Mouse (Mus musculus): ENCODE measurements around the gene Tln1. TPM values are rescaled to one million over a fixed set of nuclear protein-coding genes. Genes with fewer than 3 reads are reported as not detected.

The Tln1 gene
- polyA plus RNA-seq, 1 experiment from 2014 or later: 84.9 TPM

DNA sequence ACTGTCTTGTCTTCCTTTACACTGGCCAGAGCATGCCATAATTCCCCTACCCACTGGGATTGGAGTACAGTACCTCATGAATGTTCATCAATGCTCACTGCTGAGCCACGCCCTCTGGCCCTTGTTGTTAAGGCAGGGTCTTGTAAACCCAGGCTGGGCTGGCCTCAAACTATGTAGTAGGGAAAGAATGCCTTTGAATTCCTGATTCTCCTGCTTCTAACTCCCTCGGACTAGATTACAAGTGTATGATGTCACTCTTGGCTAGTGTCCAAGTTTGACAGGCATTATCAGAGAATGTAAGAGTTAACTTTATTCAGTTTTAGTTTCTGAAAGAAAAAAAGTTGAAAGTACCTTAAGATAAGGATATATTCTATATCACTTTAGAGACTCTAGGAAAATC, 1.7 kb upstream of the Tln1 start:
- Histone ChIP-seq H3K27me3 (ENCODE audit: control insufficient read depth, insufficient read depth, low read depth, low read length) (no peaks in the 10 kb centered on the region), H3K27ac (ENCODE audit: low read length) (no peak overlapping the region), H3K4me3 (ENCODE audit: low read length) (no peak overlapping the region), H3K4me1 (replicated peaks; ENCODE audit: control insufficient read depth, insufficient read depth, low read length) (peaks cover 32% of the 10 kb centered on the region), H3K36me3 (ENCODE audit: control insufficient read depth, insufficient read depth, low read length) (peaks cover 45% of the 10 kb centered on the region), H3K9me3 (ENCODE audit: control insufficient read depth, low read length) (no peaks in the 10 kb centered on the region), H3K9ac (ENCODE audit: low read length) (no peak overlapping the region), H3K4me2 (ENCODE audit: low read depth, low read length) (no peak overlapping the region)
- 35% methylated on average over 2 of the region's 2 CpGs for WGBS
- ATAC-seq (ENCODE audit: low read depth): no peak

DNA sequence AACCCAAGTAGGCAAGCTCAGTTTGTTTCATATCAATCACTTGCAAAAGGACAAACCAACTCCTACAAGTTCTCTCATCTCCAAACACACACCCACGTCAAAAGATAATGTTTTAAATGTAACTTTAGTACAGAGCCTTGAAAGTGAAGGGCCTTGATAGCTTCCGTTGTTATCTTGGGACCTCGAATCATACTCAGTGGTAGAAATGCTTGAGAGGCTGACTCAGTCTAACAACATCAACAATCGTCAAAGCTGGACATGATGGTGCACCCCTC, 1.0 kb upstream of the Tln1 start:
- Histone ChIP-seq H3K4me3 (ENCODE audit: low read length) (peak overlapping the region; percentile 88), H3K4me1 (replicated peaks; ENCODE audit: control insufficient read depth, insufficient read depth, low read length) (peaks cover 39% of the 10 kb centered on the region), H3K9ac (ENCODE audit: low read length) (peak overlapping the region; percentile 96), H3K9me3 (ENCODE audit: control insufficient read depth, low read length) (no peaks in the 10 kb centered on the region), H3K4me2 (ENCODE audit: low read depth, low read length) (peak overlapping the region; percentile 66), H3K27ac (ENCODE audit: low read length) (no peak overlapping the region), H3K36me3 (ENCODE audit: control insufficient read depth, insufficient read depth, low read length) (peaks cover 40% of the 10 kb centered on the region), H3K27me3 (ENCODE audit: control insufficient read depth, insufficient read depth, low read depth, low read length) (no peaks in the 10 kb centered on the region)
- no peak for ATAC-seq (ENCODE audit: low read depth)
- 66% methylated on average over 4 of the region's 4 CpGs for WGBS

DNA sequence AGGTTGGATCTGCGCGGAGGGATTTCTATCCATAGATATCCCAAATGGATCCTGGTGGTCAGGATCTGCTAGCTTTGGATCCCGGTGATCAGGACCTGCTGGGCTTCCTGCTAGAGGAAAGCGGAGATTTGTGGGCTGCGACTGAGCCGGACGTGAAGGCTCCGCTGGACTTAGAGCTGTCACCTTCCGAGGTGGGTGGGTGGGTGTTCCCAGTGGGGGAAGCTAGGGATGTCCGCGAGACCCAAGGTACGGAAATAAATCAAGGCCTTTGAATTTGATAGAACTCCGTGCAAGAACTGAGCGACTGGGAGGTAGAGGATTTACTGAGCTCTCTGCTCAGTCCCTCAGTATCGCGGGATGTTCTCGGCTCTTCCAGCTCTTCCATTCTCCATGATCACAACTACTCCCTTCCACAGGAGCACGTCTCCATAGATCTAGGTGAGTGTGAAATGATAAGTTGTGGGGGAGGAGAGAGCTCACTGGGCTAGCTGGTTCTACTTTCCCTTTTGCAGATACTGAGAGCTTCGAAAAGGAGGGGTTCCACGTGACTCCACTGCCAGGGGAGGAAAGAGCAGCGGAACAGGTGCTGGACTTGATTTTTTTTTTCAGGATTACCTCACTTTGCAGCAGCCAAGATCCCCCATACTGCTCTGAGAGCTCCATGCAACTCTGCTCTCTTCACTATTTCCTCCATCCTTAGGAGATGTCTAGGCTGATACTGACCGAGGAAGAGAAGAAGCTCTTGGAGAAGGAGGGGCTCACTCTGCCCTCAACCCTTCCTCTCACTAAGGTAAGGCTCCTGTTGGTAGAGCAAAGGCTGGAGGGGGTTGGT, 494 bp upstream of the Tln1 start:
- Histone ChIP-seq H3K27ac (ENCODE audit: low read length) (peak overlapping the region; percentile 100), H3K9ac (ENCODE audit: low read length) (peak overlapping the region; percentile 96), H3K27me3 (ENCODE audit: control insufficient read depth, insufficient read depth, low read depth, low read length) (no peaks in the 10 kb centered on the region), H3K4me1 (replicated peaks; ENCODE audit: control insufficient read depth, insufficient read depth, low read length) (peaks cover 44% of the 10 kb centered on the region), H3K4me2 (ENCODE audit: low read depth, low read length) (peak overlapping the region; percentile 66), H3K36me3 (ENCODE audit: control insufficient read depth, insufficient read depth, low read length) (peaks cover 34% of the 10 kb centered on the region), H3K4me3 (ENCODE audit: low read length) (peak overlapping the region; percentile 88), H3K9me3 (ENCODE audit: control insufficient read depth, low read length) (no peaks in the 10 kb centered on the region)
- ATAC-seq (ENCODE audit: low read depth): no peak; the same call in 1 of the 2 replicates
- WGBS: 3% methylated on average over 22 of the region's 22 CpGs

DNA sequence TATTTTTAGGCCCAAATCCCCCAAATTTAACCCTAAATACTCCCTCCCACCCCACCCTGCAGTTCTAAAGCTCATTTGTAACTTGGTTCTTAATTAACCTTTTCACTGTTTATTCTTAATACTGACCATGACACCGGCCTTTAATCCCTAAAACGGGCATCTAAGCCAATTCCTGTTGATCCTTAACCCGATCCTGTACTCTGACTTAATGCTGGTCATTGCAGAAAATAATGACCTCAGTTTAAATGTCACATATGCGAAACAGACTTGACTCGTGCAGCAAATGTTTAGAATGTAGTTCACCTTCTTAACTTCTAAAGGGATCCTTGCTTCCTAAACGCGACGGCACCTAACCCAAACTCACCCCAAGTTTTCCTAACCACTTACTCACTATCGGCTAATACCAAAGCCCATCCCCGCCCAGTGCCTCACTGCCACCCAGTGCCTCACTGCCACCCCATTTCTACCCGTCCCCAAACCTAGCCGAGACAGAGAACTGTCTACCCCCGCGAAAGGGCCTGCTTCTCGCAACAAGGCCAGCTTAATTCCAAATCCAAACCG, 975 bp downstream of the Tln1 start:
- ATAC-seq (ENCODE audit: low read depth): peak; percentile 3; the same call in 1 of the 2 replicates
- Histone ChIP-seq H3K36me3 (ENCODE audit: control insufficient read depth, insufficient read depth, low read length) (peaks cover 20% of the 10 kb centered on the region), H3K9ac (ENCODE audit: low read length) (peak overlapping the region; percentile 96), H3K27ac (ENCODE audit: low read length) (peak overlapping the region; percentile 100), H3K9me3 (ENCODE audit: control insufficient read depth, low read length) (no peaks in the 10 kb centered on the region), H3K4me1 (replicated peaks; ENCODE audit: control insufficient read depth, insufficient read depth, low read length) (peaks cover 55% of the 10 kb centered on the region), H3K4me2 (ENCODE audit: low read depth, low read length) (peak overlapping the region; percentile 81), H3K27me3 (ENCODE audit: control insufficient read depth, insufficient read depth, low read depth, low read length) (no peaks in the 10 kb centered on the region), H3K4me3 (ENCODE audit: low read length) (peak overlapping the region; percentile 88)
- 1% methylated on average over 16 of the region's 16 CpGs for WGBS

DNA sequence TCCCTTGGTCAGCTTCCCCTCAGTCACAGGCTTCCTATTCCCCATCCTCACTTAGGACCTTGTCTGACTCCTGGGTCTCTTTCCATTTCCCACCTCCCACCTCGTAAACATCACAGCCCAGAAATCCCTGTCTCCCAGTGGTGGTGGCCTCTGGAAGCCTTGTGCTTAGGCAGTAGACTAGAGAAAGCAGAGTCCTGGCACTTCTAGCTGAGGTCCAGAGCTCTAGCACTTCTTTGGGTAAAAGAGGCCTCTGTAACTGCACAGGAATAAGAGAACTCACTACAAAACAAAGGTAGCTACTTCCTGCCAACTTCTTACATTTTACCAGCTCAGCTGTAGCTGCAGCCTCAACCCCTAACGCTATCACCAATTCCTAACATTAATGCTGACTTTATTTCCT, 1.5 kb downstream of the Tln1 start:
- Histone ChIP-seq H3K36me3 (ENCODE audit: control insufficient read depth, insufficient read depth, low read length) (peaks cover 18% of the 10 kb centered on the region), H3K27me3 (ENCODE audit: control insufficient read depth, insufficient read depth, low read depth, low read length) (no peaks in the 10 kb centered on the region), H3K4me2 (ENCODE audit: low read depth, low read length) (peak overlapping the region; percentile 81), H3K4me1 (replicated peaks; ENCODE audit: control insufficient read depth, insufficient read depth, low read length) (peaks cover 55% of the 10 kb centered on the region), H3K4me3 (ENCODE audit: low read length) (peak overlapping the region; percentile 88), H3K9me3 (ENCODE audit: control insufficient read depth, low read length) (no peaks in the 10 kb centered on the region), H3K27ac (ENCODE audit: low read length) (peak overlapping the region; percentile 100), H3K9ac (ENCODE audit: low read length) (peak overlapping the region; percentile 96)
- WGBS: 7% methylated on average over 2 of the region's 2 CpGs
- no peak for ATAC-seq (ENCODE audit: low read depth)

DNA sequence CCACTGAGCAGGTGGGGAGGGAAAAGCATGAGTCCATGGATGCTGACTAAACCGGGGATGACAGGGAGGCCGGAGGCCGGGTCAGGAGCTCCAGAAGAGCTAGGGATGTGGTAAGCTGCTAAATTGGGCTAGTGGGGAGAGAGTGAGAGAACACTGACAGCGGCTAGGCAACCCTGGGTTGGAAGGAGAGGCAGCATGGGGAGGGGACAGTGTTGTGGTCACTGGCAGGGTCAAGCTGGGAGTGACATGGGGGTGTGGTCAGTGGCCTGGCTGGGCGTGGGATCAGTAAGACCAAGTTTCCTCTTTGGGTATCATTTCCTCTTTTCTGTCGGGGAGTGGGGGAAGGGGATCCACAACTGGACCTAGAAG, 2.3 kb downstream of the Tln1 start:
- 34% methylated on average over 5 of the region's 6 CpGs for WGBS
- Histone ChIP-seq H3K27me3 (ENCODE audit: control insufficient read depth, insufficient read depth, low read depth, low read length) (no peaks in the 10 kb centered on the region), H3K27ac (ENCODE audit: low read length) (peak overlapping the region; percentile 98), H3K36me3 (ENCODE audit: control insufficient read depth, insufficient read depth, low read length) (peaks cover 19% of the 10 kb centered on the region), H3K9ac (ENCODE audit: low read length) (peak overlapping the region; percentile 96), H3K4me2 (ENCODE audit: low read depth, low read length) (peak overlapping the region; percentile 81), H3K4me1 (replicated peaks; ENCODE audit: control insufficient read depth, insufficient read depth, low read length) (peaks cover 55% of the 10 kb centered on the region), H3K9me3 (ENCODE audit: control insufficient read depth, low read length) (no peaks in the 10 kb centered on the region), H3K4me3 (ENCODE audit: low read length) (peak overlapping the region; percentile 88)
- ATAC-seq (ENCODE audit: low read depth): no peak

DNA sequence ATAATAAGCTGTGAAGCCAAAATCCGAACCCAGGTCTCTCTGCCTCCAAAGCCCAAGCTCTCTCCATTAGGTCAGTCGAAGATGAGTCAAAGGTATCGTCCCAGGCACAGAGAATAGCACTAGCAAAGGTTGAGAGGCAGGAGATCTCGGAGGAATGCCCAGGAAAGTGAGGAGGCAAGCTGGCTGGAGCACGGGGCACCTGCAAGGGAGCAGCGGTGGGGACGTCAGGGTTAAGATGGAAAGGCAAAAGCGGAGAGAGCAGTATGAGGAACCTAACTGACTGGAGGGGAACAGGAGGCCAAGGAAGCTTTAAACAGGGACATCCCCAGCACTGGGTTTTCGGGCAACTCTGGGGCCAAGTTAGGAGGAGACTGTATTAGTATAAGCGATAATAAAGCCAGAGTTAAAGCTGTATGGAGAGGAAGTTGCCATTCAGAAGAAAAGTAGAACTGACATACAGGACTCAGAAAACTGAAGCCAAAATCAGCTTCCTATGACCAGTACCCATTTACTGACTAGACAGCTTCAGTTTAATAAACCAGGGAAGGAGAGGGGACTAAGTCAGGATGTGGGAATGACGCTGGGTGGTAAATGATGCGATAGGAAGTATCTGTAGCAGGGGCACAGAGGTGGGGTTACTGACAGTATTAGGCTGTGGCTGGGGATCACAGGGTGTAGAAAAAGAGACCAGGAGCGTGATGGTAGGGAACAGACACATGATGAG, 2.8 kb downstream of the Tln1 start:
- peaks cover 20% of the 10 kb centered on the region for H3K36me3 ChIP-seq (ENCODE audit: control insufficient read depth, insufficient read depth, low read length)
- peak overlapping the region; percentile 96 for H3K9ac ChIP-seq (ENCODE audit: low read length)
- peak overlapping the region; percentile 81 for H3K4me2 ChIP-seq (ENCODE audit: low read depth, low read length)
- peak overlapping the region; percentile 98 for H3K27ac ChIP-seq (ENCODE audit: low read length)
- H3K27me3 ChIP-seq (ENCODE audit: control insufficient read depth, insufficient read depth, low read depth, low read length): no peaks in the 10 kb centered on the region
- WGBS: 53% methylated on average over 13 of the region's 13 CpGs
- no peak for ATAC-seq (ENCODE audit: low read depth)
- peaks cover 55% of the 10 kb centered on the region for H3K4me1 ChIP-seq (replicated peaks; ENCODE audit: control insufficient read depth, insufficient read depth, low read length)
- peak overlapping the region; percentile 88 for H3K4me3 ChIP-seq (ENCODE audit: low read length)
- H3K9me3 ChIP-seq (ENCODE audit: control insufficient read depth, low read length): no peaks in the 10 kb centered on the region

DNA sequence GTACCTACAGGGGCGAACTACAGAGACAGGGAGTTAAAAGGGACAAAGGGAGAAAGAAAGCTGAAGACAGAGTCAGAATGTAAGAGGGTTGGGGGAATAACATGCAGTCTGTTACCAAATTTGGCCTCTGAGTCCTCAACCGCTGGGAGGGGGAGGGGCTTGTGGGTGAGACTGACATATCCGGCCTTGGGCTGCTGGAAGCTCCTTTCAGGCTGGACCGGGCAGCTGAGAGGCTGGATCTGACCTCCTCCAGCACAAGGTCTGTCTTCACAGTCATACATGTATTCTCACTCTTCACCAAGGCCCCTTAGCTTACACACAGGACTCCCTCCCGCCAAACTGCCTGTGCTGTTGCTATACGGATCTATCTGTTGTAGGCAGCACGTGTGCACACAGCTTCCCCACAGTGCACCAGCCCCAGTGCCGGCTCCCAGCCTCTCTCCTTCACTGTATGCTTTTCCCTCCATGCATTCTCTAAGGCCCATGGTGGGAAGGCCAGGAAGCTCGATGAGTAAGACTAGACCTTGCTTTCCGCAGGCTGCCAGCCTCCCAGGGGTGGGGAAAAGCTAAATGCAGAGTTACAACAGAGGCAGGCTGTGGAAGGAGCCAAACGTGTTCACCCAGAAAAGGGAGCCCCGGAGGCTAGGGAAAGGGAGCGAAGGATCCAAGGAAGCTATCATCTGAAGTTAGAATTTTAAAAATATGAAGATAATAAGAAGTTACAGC, 3.7 kb downstream of the Tln1 start:
- Histone ChIP-seq H3K4me3 (ENCODE audit: low read length) (peak overlapping the region; percentile 39), H3K27me3 (ENCODE audit: control insufficient read depth, insufficient read depth, low read depth, low read length) (no peaks in the 10 kb centered on the region), H3K27ac (ENCODE audit: low read length) (peak overlapping the region; percentile 98), H3K9me3 (ENCODE audit: control insufficient read depth, low read length) (no peaks in the 10 kb centered on the region), H3K4me1 (replicated peaks; ENCODE audit: control insufficient read depth, insufficient read depth, low read length) (peaks cover 50% of the 10 kb centered on the region), H3K9ac (ENCODE audit: low read length) (peak overlapping the region; percentile 96), H3K4me2 (ENCODE audit: low read depth, low read length) (peak overlapping the region; percentile 81), H3K36me3 (ENCODE audit: control insufficient read depth, insufficient read depth, low read length) (peaks cover 25% of the 10 kb centered on the region)
- WGBS: 9% methylated on average over 13 of the region's 13 CpGs
- ATAC-seq (ENCODE audit: low read depth): peak; percentile 70

All from lung, embryonic 16.5 days (tissue).